Mouse (Mus musculus): ENCODE measurements around the gene Ubac2. TPM values are rescaled to one million over a fixed set of nuclear protein-coding genes. Genes with fewer than 3 reads are reported as not detected.

The Ubac2 gene
- polyA plus RNA-seq, 2 experiments: 10.1 to 16.4 TPM

DNA sequence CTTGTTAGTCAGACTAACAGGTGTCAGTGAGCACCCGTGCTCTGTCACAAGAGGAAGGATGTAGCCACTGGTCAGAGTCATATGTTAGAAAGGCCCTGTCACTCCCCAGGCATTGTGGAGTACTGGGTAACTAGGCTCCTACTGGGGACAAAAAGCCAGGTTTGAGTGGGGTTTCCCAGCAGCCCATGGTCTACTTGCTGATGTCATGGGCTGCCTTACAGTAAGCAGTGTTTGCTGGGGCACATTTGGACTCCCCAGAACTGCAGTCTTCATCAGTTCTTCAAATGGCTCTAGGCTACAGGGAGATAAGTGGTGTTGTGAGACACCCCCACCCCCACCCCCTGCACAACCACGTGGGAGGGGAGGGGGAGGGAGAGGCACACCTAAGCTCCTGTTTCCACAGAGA lies 179.5 kb downstream of the Ubac2 start:
- Histone ChIP-seq H3K4me2 (ENCODE audit: low read depth) (no peak overlapping the region), H3K27ac (no peak overlapping the region), H3K27me3 (ENCODE audit: control insufficient read depth, insufficient read depth, low read length) (no peaks in the 10 kb centered on the region), H3K9ac (replicated peaks) (no peak overlapping the region), H3K36me3 (replicated peaks; ENCODE audit: control insufficient read depth, insufficient read depth, low read depth) (no peaks in the 10 kb centered on the region), H3K4me1 (replicated peaks; ENCODE audit: control insufficient read depth in 2 of 2, insufficient read depth in 2 of 2, low read length in 1 of 2) (peaks cover 0 to 9% of the 10 kb centered on the region in 2 experiments; a peak in 1 of 4 replicates), H3K9me3 (ENCODE audit: control insufficient read depth, low read length) (no peaks in the 10 kb centered on the region), H3K4me3 (ENCODE audit: insufficient read depth in 1 of 2, low read depth in 2 of 2, low read length in 2 of 2) (no peak overlapping the region)
- TF ChIP-seq CTCF (IDR thresholded peaks at IDR 0.05; ENCODE audit: low read depth) (no peak), EP300 (IDR thresholded peaks at IDR 0.05; ENCODE audit: low read depth) (no peak)
- no peak for DNase-seq (ENCODE audit: low read depth in 3 of 3, low spot score in 3 of 3)
- no peak for ATAC-seq (ENCODE audit: insufficient read depth)
- WGBS (ENCODE audit: insufficient replicate concordance): 11% methylated on average over 2 of the region's 2 CpGs

DNA sequence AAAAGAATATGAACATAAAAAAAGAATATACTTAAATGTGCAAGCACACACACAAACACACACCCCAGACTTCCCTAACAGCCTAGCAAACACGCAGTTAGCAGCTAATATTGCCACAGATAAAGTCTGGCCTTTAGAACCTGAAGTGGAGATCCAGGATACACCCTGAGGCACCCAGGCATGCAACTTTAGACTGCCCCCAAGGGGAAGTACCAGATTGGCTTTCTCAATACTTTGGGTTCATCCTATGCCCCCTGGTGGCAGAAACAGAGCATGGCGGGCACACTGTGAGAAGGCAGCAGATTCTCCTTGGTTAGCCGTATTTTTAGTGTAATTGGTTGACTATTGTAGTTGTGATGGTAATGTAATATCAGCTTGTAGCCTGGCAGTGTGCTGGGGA lies 182.2 kb downstream of the Ubac2 start:
- Histone ChIP-seq H3K4me2 (ENCODE audit: low read depth) (no peak overlapping the region), H3K4me3 (ENCODE audit: insufficient read depth in 1 of 2, low read depth in 2 of 2, low read length in 2 of 2) (no peak overlapping the region), H3K36me3 (replicated peaks; ENCODE audit: control insufficient read depth, insufficient read depth, low read depth) (no peaks in the 10 kb centered on the region), H3K27ac (no peak overlapping the region), H3K9ac (replicated peaks) (no peak overlapping the region), H3K9me3 (ENCODE audit: control insufficient read depth, low read length) (no peaks in the 10 kb centered on the region), H3K27me3 (ENCODE audit: control insufficient read depth, insufficient read depth, low read length) (no peaks in the 10 kb centered on the region), H3K4me1 (replicated peaks; ENCODE audit: control insufficient read depth in 2 of 2, insufficient read depth in 2 of 2, low read length in 1 of 2) (peaks cover 0 to 9% of the 10 kb centered on the region in 2 experiments; a peak in 1 of 4 replicates)
- DNase-seq (ENCODE audit: low read depth in 3 of 3, low spot score in 3 of 3): peak; percentile 52 to 65 (median 53)
- ATAC-seq (ENCODE audit: insufficient read depth): peak; percentile 53; the same call in 1 of the 2 replicates
- peak; percentile 96 for TF ChIP-seq CTCF (IDR thresholded peaks at IDR 0.05; ENCODE audit: low read depth)
- no peak for TF ChIP-seq EP300 (IDR thresholded peaks at IDR 0.05; ENCODE audit: low read depth)
- WGBS (ENCODE audit: insufficient replicate concordance): 2% methylated on average over 3 of the region's 3 CpGs

DNA sequence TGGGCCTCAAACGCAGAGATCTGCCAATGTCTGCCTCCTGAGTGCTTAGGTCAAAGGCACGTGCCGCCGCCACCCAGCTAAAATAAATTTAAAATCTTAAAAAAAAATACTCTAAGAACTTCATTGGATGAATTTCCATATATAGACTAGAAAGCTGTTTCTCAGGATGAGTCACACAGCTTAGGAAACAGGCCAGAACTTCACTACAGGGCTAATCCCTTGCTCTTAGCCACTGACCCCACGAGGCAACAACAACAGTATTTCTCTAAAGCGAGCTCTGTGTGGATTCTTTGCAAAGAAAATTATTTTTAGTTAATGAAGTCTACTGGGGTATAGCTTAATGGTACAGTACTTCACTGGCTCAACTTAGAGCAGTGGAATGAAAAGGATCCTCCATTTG lies 183.0 kb downstream of the Ubac2 start:
- no peaks in the 10 kb centered on the region for H3K27me3 ChIP-seq (ENCODE audit: control insufficient read depth, insufficient read depth, low read length)
- no peaks in the 10 kb centered on the region for H3K9me3 ChIP-seq (ENCODE audit: control insufficient read depth, low read length)
- peaks cover 0 to 11% of the 10 kb centered on the region in 2 experiments; a peak in 1 of 4 replicates for H3K4me1 ChIP-seq (replicated peaks; ENCODE audit: control insufficient read depth in 2 of 2, insufficient read depth in 2 of 2, low read length in 1 of 2)
- H3K36me3 ChIP-seq (replicated peaks; ENCODE audit: control insufficient read depth, insufficient read depth, low read depth): no peaks in the 10 kb centered on the region
- no peak for DNase-seq (ENCODE audit: low read depth in 3 of 3, low spot score in 3 of 3)
- TF ChIP-seq CTCF (IDR thresholded peaks at IDR 0.05; ENCODE audit: low read depth) (no peak), EP300 (IDR thresholded peaks at IDR 0.05; ENCODE audit: low read depth) (no peak)
- H3K9ac ChIP-seq (replicated peaks): no peak overlapping the region
- H3K4me3 ChIP-seq (ENCODE audit: insufficient read depth in 1 of 2, low read depth in 2 of 2, low read length in 2 of 2): no peak overlapping the region
- 72% methylated on average over 6 of the region's 6 CpGs for WGBS (ENCODE audit: insufficient replicate concordance)
- H3K4me2 ChIP-seq (ENCODE audit: low read depth): no peak overlapping the region
- H3K27ac ChIP-seq: no peak overlapping the region
- no peak for ATAC-seq (ENCODE audit: insufficient read depth)

DNA sequence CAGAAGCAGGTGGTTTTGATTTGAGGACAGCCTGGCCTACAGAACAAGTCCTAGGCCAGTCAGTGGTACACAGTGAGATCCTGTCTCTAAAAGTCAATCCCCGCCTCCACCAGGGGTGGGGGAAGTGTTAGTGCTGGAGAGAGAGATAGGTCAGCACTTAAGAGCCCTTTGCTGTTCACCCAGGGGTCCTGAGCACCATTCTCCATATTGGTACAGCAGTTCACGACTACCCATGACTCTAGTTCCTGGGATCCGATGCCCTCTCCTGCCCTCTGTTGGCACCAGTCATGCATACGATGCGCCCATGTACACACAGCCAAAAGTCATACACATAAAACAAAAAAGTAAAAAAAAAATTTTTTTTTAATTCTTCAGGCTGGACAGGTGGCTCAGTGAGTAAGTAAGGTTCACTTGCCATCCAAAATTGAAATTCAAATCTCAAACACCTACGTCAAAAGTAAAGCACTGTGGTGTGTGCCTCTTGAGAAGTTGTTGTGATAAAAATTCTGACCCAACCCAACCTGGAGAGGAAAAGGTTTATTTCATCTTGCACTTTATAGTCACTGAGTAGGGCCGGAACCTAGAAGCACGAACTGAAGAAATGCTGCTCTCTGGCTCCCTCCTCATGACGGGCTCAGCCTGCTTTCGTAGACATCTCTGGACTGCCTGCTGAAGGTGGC lies 184.1 kb downstream of the Ubac2 start:
- no peak for TF ChIP-seq CTCF (IDR thresholded peaks at IDR 0.05; ENCODE audit: low read depth)
- no peak for TF ChIP-seq EP300 (IDR thresholded peaks at IDR 0.05; ENCODE audit: low read depth)
- Histone ChIP-seq H3K4me3 (ENCODE audit: insufficient read depth in 1 of 2, low read depth in 2 of 2, low read length in 2 of 2) (no peak overlapping the region), H3K9ac (replicated peaks) (no peak overlapping the region), H3K27me3 (ENCODE audit: control insufficient read depth, insufficient read depth, low read length) (no peaks in the 10 kb centered on the region), H3K9me3 (ENCODE audit: control insufficient read depth, low read length) (no peaks in the 10 kb centered on the region), H3K4me1 (replicated peaks; ENCODE audit: control insufficient read depth in 2 of 2, insufficient read depth in 2 of 2, low read length in 1 of 2) (peaks cover 0 to 13% of the 10 kb centered on the region in 2 experiments; a peak in 2 of 4 replicates), H3K27ac (no peak overlapping the region), H3K4me2 (ENCODE audit: low read depth) (no peak overlapping the region), H3K36me3 (replicated peaks; ENCODE audit: control insufficient read depth, insufficient read depth, low read depth) (no peaks in the 10 kb centered on the region)
- WGBS (ENCODE audit: insufficient replicate concordance): 69% methylated on average over 10 of the region's 10 CpGs
- DNase-seq (ENCODE audit: low read depth in 3 of 3, low spot score in 3 of 3) (no peak), ATAC-seq (ENCODE audit: insufficient read depth) (no peak)

DNA sequence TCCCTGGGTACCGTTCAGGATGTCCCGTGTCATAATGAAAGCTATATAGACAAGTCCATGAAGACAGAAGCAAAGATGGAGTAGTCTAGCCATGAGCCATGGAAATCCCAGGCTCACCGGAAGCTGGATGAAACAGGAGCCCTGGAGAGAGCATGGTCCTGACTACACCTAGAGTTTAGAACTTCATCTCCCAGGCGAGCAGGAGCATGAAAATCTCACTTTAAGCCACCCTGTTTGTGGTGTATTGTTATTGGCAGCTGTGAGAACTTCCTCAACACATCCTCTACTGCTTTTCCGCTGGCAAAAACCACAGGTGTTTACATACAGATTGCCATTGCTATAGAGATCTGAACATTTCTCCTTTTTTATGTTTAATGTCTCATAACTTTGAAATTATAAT lies 185.2 kb downstream of the Ubac2 start:
- Histone ChIP-seq H3K9ac (replicated peaks) (no peak overlapping the region), H3K9me3 (ENCODE audit: control insufficient read depth, low read length) (no peaks in the 10 kb centered on the region), H3K4me1 (replicated peaks; ENCODE audit: control insufficient read depth in 2 of 2, insufficient read depth in 2 of 2, low read length in 1 of 2) (peaks cover 0 to 13% of the 10 kb centered on the region in 2 experiments; a peak in 2 of 4 replicates), H3K4me2 (ENCODE audit: low read depth) (no peak overlapping the region), H3K36me3 (replicated peaks; ENCODE audit: control insufficient read depth, insufficient read depth, low read depth) (no peaks in the 10 kb centered on the region), H3K4me3 (ENCODE audit: insufficient read depth in 1 of 2, low read depth in 2 of 2, low read length in 2 of 2) (no peak overlapping the region), H3K27me3 (ENCODE audit: control insufficient read depth, insufficient read depth, low read length) (no peaks in the 10 kb centered on the region), H3K27ac (no peak overlapping the region)
- WGBS (ENCODE audit: insufficient replicate concordance): 39% methylated on average over 5 of the region's 5 CpGs
- DNase-seq (ENCODE audit: low read depth in 3 of 3, low spot score in 3 of 3): no peak
- no peak for TF ChIP-seq EP300 (IDR thresholded peaks at IDR 0.05; ENCODE audit: low read depth)
- TF ChIP-seq CTCF (IDR thresholded peaks at IDR 0.05; ENCODE audit: low read depth): no peak
- ATAC-seq (ENCODE audit: insufficient read depth): no peak
